ENCODE assay signal across 28 mouse cellular contexts in the genomic region with DNA sequence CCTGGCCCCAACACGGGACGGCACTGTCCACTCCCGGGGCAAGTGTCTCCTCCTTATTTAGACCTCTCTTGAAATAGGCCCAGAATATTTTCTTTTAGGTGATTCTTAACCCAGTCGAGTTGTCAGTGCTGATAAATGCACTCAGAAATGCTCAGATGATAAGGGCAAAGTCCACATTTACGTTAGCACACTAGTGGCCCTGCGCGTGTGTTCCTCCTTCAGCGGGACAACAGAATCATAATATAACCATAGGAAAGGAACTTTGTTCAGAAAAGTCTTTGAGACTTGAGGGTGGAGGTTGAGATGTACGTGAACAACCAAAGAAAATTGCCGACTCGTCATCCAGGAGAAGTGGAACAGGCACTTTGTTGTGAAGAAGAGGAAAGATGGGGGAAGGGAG.
"Had no signal": no experiment of that assay in that cellular context is flagged by ENCODE, and none has a peak within 500 bp of the region (broad histone marks: within the 10 kb centered on the region; RNA-seq: fewer than 3 reads in every experiment).

No protein-coding gene starts in this region.

- H3K4me3 ChIP-seq: embryonic facial prominence, embryonic 10.5 days; embryonic facial prominence, embryonic 12.5 days; embryonic facial prominence, embryonic 13.5 days; embryonic facial prominence, embryonic 15.5 days; erythroblast, embryonic 14.5 days; forebrain, embryonic 10.5 days; forebrain, embryonic 12.5 days; forebrain, embryonic 13.5 days; forebrain, embryonic 15.5 days; gastrocnemius, adult 2 months; heart, adult 2 months had no signal

- H3K36me3 ChIP-seq: embryonic facial prominence, embryonic 10.5 days; embryonic facial prominence, embryonic 12.5 days; embryonic facial prominence, embryonic 13.5 days; embryonic facial prominence, embryonic 15.5 days; forebrain, embryonic 10.5 days; forebrain, embryonic 12.5 days; forebrain, embryonic 15.5 days had no signal

- H3K9me3 ChIP-seq: embryonic facial prominence, embryonic 10.5 days; embryonic facial prominence, embryonic 12.5 days; embryonic facial prominence, embryonic 13.5 days; embryonic facial prominence, embryonic 15.5 days; forebrain, embryonic 10.5 days; forebrain, embryonic 12.5 days; forebrain, embryonic 13.5 days; forebrain, embryonic 15.5 days had no signal

- H3K27me3 ChIP-seq: embryonic facial prominence, embryonic 12.5 days; embryonic facial prominence, embryonic 13.5 days; embryonic facial prominence, embryonic 15.5 days; forebrain, embryonic 12.5 days; forebrain, embryonic 13.5 days; forebrain, embryonic 15.5 days had no signal

- H3K4me2 ChIP-seq: embryonic facial prominence, embryonic 12.5 days; embryonic facial prominence, embryonic 13.5 days; embryonic facial prominence, embryonic 15.5 days; forebrain, embryonic 12.5 days; forebrain, embryonic 13.5 days; forebrain, embryonic 15.5 days had no signal

- ATAC-seq: forebrain, embryonic 13.5 days; forebrain, embryonic 14.5 days; forebrain, embryonic 15.5 days; forebrain, embryonic 16.5 days; forebrain, postnatal 0 days had no signal

- H3K4me1 ChIP-seq: embryonic facial prominence, embryonic 15.5 days; forebrain, embryonic 13.5 days had no signal

- DNase-seq: cerebellum, adult 2 months; cerebellum, adult 8-10 months; cerebellum, adult 9-10 months; cerebellum, adult 9-11 months; cerebellum, postnatal 10 days; cerebellum, postnatal 14 days; cerebellum, postnatal 25 days; cerebellum, postnatal 36 days; forebrain, postnatal 0 days; gastrocnemius, adult 2 months; gastrocnemius, postnatal 10 days; gastrocnemius, postnatal 14 days; gastrocnemius, postnatal 25 days; gastrocnemius, postnatal 36 days; heart, adult 11 months; heart, adult 18-20 months; heart, adult 2 months had no signal

- H3K27ac ChIP-seq: embryonic facial prominence, embryonic 10.5 days; embryonic facial prominence, embryonic 12.5 days; embryonic facial prominence, embryonic 13.5 days; embryonic facial prominence, embryonic 15.5 days; forebrain, embryonic 10.5 days; forebrain, embryonic 12.5 days; forebrain, embryonic 13.5 days; forebrain, embryonic 15.5 days; gastrocnemius, adult 2 months; heart, adult 2 months had no signal

- H3K9ac ChIP-seq: embryonic facial prominence, embryonic 12.5 days; embryonic facial prominence, embryonic 13.5 days; embryonic facial prominence, embryonic 15.5 days; forebrain, embryonic 12.5 days; forebrain, embryonic 13.5 days; forebrain, embryonic 15.5 days; forebrain, postnatal 0 days had no signal
